Mouse (Mus musculus): ENCODE measurements around the gene Gm10762. TPM values are rescaled to one million over a fixed set of nuclear protein-coding genes. Genes with fewer than 3 reads are reported as not detected.
A peak's percentile ranks its signal among the peaks of the same experiment; 100 is the strongest.
"Not testable (repeated sequence)": the region's sequence is repeated elsewhere in the genome, so short reads cannot be mapped to it uniquely, and the experiment has no call there.

The Gm10762 gene
- 18.0 and 23.5 TPM in 2 replicates for polyA plus RNA-seq (2014; fragmentation: Nextera tagmentation; extraction: Ambion mirVana)

DNA sequence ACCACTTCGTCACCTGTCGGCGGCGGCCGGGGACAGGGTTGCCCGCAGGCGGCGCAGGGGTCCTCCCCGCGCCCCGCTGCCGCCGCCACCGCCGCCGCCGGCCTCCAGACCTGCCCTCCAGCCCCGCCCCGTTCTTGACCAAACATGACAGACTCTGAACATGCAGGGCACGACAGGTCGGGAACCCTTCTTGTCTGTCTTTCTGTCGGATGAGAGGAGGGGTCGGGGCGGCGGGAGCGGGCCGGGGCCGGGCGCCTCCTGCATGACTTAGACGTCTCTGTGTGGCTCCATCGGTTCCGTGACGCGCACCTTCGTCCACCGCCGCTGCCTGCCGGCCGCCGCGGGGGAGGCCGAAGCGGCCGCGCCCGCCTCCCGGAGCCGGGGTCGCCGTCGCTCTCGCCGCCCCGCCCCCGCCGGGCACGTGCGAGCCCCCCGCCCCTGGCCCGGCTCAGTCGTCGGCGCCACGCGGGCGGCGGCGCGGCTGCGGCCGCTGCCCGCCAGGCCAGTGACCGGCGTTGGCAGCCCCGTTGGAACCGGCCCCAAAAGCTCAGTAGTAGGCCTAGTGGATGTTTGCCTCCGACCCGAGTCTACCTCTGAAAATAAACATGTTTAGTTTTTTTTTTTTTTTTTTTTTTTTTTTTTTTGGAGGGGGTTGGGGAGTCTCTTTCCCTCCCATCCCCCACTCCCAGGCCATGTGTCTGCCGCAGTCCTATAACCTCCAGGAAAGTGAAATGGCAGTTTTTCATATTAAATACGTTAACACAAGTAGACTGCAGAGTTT is at the start of gene Gm10762:
Gene Gm10762, minus strand, starts transcription at position 65 of the 781 bp plus-strand sequence.
- Histone ChIP-seq H3K36me3 (ENCODE audit: control insufficient read depth, insufficient read depth, low read length) (no peaks in the 10 kb centered on the region), H3K9ac (ENCODE audit: low read length) (peak within 1 kb of the TSS; percentile 100), H3K9me3 (replicated peaks; ENCODE audit: control insufficient read depth, low read length) (no peaks in the 10 kb centered on the region), H3K27ac (ENCODE audit: low read depth, low read length) (peak within 1 kb of the TSS; percentile 100), H3K4me3 (ENCODE audit: low read depth, low read length) (peak within 1 kb of the TSS; percentile 82), H3K27me3 (replicated peaks; ENCODE audit: control insufficient read depth, insufficient read depth, low read length) (no peaks in the 10 kb centered on the region), H3K4me1 (ENCODE audit: control insufficient read depth, insufficient read depth, low read length) (peaks cover 10% of the 10 kb centered on the region), H3K4me2 (ENCODE audit: low read length) (peak within 1 kb of the TSS; percentile 63)
- under 1% methylated on average over 71 of the region's 80 CpGs for WGBS
- DNase-seq (ENCODE audit: low spot score) (peak; percentile 79), ATAC-seq (peak; percentile 68)

DNA sequence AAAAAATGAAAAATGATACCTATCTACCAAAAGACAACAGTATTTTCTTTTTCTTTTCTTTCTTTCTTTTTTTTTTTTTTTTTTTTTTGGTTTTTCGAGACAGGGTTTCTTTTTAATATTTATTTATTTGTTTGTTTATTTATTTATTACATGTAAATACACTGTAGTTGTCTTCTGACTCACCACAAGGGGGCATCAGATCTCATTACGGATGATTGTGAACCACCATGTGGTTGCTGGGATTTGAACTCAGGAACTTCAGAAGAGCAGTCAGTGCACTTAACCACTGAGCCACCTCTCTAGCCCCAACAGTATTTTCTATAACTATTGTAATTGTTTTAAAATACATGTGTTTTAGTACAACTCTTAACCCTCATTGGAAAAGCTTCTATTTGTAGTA is 41.3 kb upstream of the Gm10762 start:
- not testable (repeated sequence) for H3K9me3 ChIP-seq (replicated peaks; ENCODE audit: control insufficient read depth, low read length); H3K9ac ChIP-seq (ENCODE audit: low read length); H3K4me2 ChIP-seq (ENCODE audit: low read length); H3K36me3 ChIP-seq (ENCODE audit: control insufficient read depth, insufficient read depth, low read length); H3K27me3 ChIP-seq (replicated peaks; ENCODE audit: control insufficient read depth, insufficient read depth, low read length); H3K27ac ChIP-seq (ENCODE audit: low read depth, low read length); ATAC-seq; H3K4me3 ChIP-seq (ENCODE audit: low read depth, low read length); H3K4me1 ChIP-seq (ENCODE audit: control insufficient read depth, insufficient read depth, low read length)
- 82% methylated on average over 2 of the region's 2 CpGs for WGBS
- peak; percentile 5 for DNase-seq (ENCODE audit: low spot score)

DNA sequence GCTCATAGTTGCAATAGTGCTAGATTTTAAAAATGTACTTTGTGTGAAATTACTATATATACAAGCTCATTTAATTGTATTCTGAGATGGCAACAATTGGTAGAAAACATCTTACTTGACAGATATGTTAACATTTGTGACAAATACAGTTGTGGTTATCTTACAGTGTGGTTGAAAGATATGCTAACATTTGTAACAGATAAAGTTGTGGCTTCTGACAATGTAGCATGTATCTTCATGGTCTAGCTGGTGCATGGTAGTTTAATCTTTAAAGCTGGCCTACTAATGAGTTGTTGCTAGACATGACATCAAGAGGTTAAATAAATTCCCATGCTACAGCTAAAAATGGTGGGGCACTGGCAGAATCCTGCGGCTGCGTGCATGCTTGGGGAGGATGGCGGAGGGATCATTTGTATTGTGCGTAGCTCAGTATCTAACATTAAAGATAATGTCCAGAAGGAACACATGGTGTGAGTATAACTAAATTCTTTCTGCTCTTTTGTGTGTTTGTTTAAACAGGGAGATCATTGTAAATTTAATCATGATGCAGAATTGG is 38.7 kb upstream of the Gm10762 start:
- no peaks in the 10 kb centered on the region for H3K27me3 ChIP-seq (replicated peaks; ENCODE audit: control insufficient read depth, insufficient read depth, low read length)
- no peak for DNase-seq (ENCODE audit: low spot score)
- no peak overlapping the region for H3K9ac ChIP-seq (ENCODE audit: low read length)
- no peak for ATAC-seq
- WGBS: 69% methylated on average over 4 of the region's 4 CpGs
- no peaks in the 10 kb centered on the region for H3K9me3 ChIP-seq (replicated peaks; ENCODE audit: control insufficient read depth, low read length)
- no peaks in the 10 kb centered on the region for H3K4me1 ChIP-seq (ENCODE audit: control insufficient read depth, insufficient read depth, low read length)
- H3K4me2 ChIP-seq (ENCODE audit: low read length): no peak overlapping the region
- H3K36me3 ChIP-seq (ENCODE audit: control insufficient read depth, insufficient read depth, low read length): no peaks in the 10 kb centered on the region
- no peak overlapping the region for H3K27ac ChIP-seq (ENCODE audit: low read depth, low read length)
- no peak overlapping the region for H3K4me3 ChIP-seq (ENCODE audit: low read depth, low read length)

DNA sequence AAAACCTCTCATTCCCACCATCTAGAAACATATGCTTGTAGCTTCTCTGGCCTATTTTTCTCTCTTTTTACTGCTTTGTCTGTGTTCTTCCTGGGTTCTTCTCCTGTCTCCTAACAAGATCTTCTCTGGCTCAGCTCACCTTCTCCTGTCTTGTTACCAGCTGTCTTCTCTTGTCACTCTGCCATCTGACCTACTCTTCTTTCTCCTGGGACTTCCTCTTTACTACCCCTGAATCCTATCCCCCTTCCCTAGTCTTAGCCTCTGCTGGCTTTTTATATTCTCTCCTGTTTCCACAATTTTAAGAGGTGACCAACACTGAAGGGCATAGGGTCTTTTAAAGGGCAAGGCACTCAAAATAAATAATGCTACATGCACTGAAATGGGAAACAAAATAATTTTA is 37.3 kb upstream of the Gm10762 start:
- Histone ChIP-seq H3K4me3 (ENCODE audit: low read depth, low read length) (no peak overlapping the region), H3K36me3 (ENCODE audit: control insufficient read depth, insufficient read depth, low read length) (no peaks in the 10 kb centered on the region), H3K4me2 (ENCODE audit: low read length) (no peak overlapping the region), H3K27me3 (replicated peaks; ENCODE audit: control insufficient read depth, insufficient read depth, low read length) (no peaks in the 10 kb centered on the region), H3K9ac (ENCODE audit: low read length) (no peak overlapping the region), H3K27ac (ENCODE audit: low read depth, low read length) (no peak overlapping the region), H3K4me1 (ENCODE audit: control insufficient read depth, insufficient read depth, low read length) (no peaks in the 10 kb centered on the region), H3K9me3 (replicated peaks; ENCODE audit: control insufficient read depth, low read length) (no peaks in the 10 kb centered on the region)
- ATAC-seq (no peak), DNase-seq (ENCODE audit: low spot score) (no peak)

DNA sequence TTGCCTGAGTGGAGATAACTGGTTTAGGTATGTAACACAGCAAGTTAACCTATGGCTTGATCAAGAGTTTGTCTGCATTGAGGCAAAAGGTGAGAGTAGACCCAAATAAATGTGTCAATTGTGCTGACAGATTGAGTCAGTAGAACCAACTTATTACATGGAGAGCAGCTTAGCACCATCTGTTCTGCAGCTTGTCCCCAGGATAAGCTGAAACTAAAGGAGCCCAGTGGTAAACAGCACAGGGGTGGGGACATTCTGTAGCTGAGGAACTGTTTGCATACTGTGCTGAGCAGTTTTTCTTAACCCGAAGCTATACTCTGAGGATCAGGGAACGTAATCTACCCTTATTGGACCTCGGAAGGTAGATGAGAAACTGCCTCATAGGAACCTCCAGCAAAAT is 17.2 kb upstream of the Gm10762 start:
- no peak overlapping the region for H3K27ac ChIP-seq (ENCODE audit: low read depth, low read length)
- no peaks in the 10 kb centered on the region for H3K27me3 ChIP-seq (replicated peaks; ENCODE audit: control insufficient read depth, insufficient read depth, low read length)
- ATAC-seq (no peak), DNase-seq (ENCODE audit: low spot score) (no peak)
- no peak overlapping the region for H3K4me2 ChIP-seq (ENCODE audit: low read length)
- no peak overlapping the region for H3K9ac ChIP-seq (ENCODE audit: low read length)
- H3K9me3 ChIP-seq (replicated peaks; ENCODE audit: control insufficient read depth, low read length): no peaks in the 10 kb centered on the region
- no peak overlapping the region for H3K4me3 ChIP-seq (ENCODE audit: low read depth, low read length)
- no peaks in the 10 kb centered on the region for H3K36me3 ChIP-seq (ENCODE audit: control insufficient read depth, insufficient read depth, low read length)
- 87% methylated on average over 3 of the region's 3 CpGs for WGBS
- no peaks in the 10 kb centered on the region for H3K4me1 ChIP-seq (ENCODE audit: control insufficient read depth, insufficient read depth, low read length)

DNA sequence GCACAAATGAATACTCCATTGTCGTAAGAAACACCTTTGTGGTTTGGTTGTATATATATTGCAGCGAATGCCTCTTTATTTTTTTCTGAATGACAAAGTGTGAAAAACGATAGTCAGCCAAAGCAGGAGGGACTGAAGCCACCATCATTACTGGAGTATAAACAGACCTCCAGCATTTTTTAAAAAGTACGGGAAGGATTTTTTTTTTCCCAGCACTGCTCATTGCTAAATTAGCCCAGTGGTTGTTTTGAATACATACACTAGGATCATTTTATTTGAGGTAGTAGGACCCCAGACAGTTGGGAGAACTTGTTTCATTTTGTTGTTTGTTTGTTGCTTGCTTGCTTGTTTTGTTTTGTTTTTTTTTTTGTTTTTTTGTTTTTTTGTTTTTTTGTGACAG is 8.0 kb upstream of the Gm10762 start:
- ATAC-seq (no peak), DNase-seq (ENCODE audit: low spot score) (no peak)
- H3K4me1 ChIP-seq (ENCODE audit: control insufficient read depth, insufficient read depth, low read length): no peaks in the 10 kb centered on the region
- H3K27me3 ChIP-seq (replicated peaks; ENCODE audit: control insufficient read depth, insufficient read depth, low read length): no peaks in the 10 kb centered on the region
- H3K4me3 ChIP-seq (ENCODE audit: low read depth, low read length): no peak overlapping the region
- H3K9me3 ChIP-seq (replicated peaks; ENCODE audit: control insufficient read depth, low read length): no peaks in the 10 kb centered on the region
- H3K27ac ChIP-seq (ENCODE audit: low read depth, low read length): no peak overlapping the region
- no peaks in the 10 kb centered on the region for H3K36me3 ChIP-seq (ENCODE audit: control insufficient read depth, insufficient read depth, low read length)
- 76% methylated on average over 4 of the region's 4 CpGs for whole genome bisulfite sequencing
- H3K9ac ChIP-seq (ENCODE audit: low read length): no peak overlapping the region
- no peak overlapping the region for H3K4me2 ChIP-seq (ENCODE audit: low read length)

DNA sequence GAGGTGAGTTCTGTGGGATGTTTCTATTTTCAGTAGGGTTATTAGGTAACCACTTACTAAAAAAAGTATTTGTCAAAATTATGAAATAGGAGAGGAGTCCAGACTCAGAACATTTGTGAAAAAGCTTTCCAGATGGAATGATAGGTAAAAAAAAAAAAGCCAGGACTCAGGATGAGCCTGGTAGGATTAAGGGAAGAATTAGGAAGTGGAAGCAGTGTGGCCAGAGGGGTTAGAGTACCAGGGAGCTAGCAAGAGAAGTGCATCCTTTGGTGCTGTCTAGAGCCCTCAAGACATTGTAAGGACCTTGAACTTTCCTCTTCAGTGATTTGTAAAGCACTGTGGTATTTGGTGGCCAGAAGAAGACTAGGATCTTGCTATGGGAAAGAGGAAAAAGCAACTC is 4.8 kb upstream of the Gm10762 start:
- DNase-seq (ENCODE audit: low spot score) (no peak), ATAC-seq (no peak)

DNA sequence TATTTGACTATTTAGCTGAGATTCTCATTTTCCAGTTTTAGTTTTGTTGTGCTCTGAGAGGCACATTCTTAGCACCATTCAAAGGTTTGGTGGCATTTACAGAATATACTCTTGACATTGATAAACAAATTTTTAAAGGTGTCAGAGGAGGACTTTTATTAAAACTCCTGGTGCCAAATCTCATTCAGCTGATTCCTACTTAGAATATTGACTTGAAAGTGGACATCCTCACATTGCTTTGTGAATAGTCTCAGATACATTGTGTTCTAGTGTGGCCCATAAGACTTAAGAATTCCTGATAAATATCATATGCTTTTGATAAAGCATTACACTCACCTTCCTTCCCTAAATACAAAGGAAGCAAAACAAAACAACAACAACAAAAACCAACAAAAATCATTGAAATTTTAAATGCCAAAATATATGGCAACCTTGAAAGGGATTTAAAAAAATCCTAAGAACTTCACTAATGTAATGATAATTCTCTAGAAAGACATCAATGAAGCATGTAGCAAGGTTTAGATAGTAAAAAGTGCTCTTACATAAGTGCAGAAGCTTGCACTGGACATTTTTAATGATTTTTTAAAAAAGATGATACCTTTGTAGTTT is 1.1 kb upstream of the Gm10762 start:
- DNase-seq (ENCODE audit: low spot score): no peak
- Histone ChIP-seq H3K36me3 (ENCODE audit: control insufficient read depth, insufficient read depth, low read length) (no peaks in the 10 kb centered on the region), H3K9me3 (replicated peaks; ENCODE audit: control insufficient read depth, low read length) (no peaks in the 10 kb centered on the region), H3K4me1 (ENCODE audit: control insufficient read depth, insufficient read depth, low read length) (peaks cover 10% of the 10 kb centered on the region), H3K4me3 (ENCODE audit: low read depth, low read length) (peak overlapping the region; percentile 82), H3K9ac (ENCODE audit: low read length) (peak overlapping the region; percentile 100), H3K27me3 (replicated peaks; ENCODE audit: control insufficient read depth, insufficient read depth, low read length) (no peaks in the 10 kb centered on the region), H3K4me2 (ENCODE audit: low read length) (peak overlapping the region; percentile 63), H3K27ac (ENCODE audit: low read depth, low read length) (peak overlapping the region; percentile 100)
- no peak for ATAC-seq

More for the DNA sequence above, 4.8 kb upstream of the Gm10762 start:
- H3K4me1 ChIP-seq (ENCODE audit: control insufficient read depth, insufficient read depth, low read length): 0 out of 2 replicates have a peak, but pooled peaks cover 2% of the 10 kb centered on the region
- H3K27ac ChIP-seq (ENCODE audit: low read depth, low read length): no peak overlapping the region
- no peaks in the 10 kb centered on the region for H3K9me3 ChIP-seq (replicated peaks; ENCODE audit: control insufficient read depth, low read length)
- no peak overlapping the region for H3K4me2 ChIP-seq (ENCODE audit: low read length)
- H3K4me3 ChIP-seq (ENCODE audit: low read depth, low read length): no peak overlapping the region
- H3K27me3 ChIP-seq (replicated peaks; ENCODE audit: control insufficient read depth, insufficient read depth, low read length): no peaks in the 10 kb centered on the region
- no peaks in the 10 kb centered on the region for H3K36me3 ChIP-seq (ENCODE audit: control insufficient read depth, insufficient read depth, low read length)
- no peak overlapping the region for H3K9ac ChIP-seq (ENCODE audit: low read length)
